Mouse (Mus musculus) heart, adult 11 months (tissue): ENCODE measurements around the gene Exo5.

ENCODE experiments used
- DNase-seq: peaks from one replicate; pipeline ENCODE4 v3.0.0; 2022

The Exo5 gene

GRCm38 (mm10) chr4:120904533-120904932 is 20.3 kb downstream of the Exo5 start:
- peak; percentile 23 for DNase-seq

GRCm38 (mm10) chr4:120895810-120896584 is 28.8 kb downstream of the Exo5 start:
- DNase-seq, result peak; percentile 23

- DNase-seq, result peak; percentile 55
Measured at GRCm38 (mm10) chr4:120895226-120895625, 29.6 kb downstream of the Exo5 start.

GRCm38 (mm10) chr4:120894584-120894983 is 30.2 kb downstream of the Exo5 start:
- DNase-seq, result peak; percentile 73

- DNase-seq, result peak; percentile 70
Measured at GRCm38 (mm10) chr4:120893656-120894401, 31.0 kb downstream of the Exo5 start.

GRCm38 (mm10) chr4:120892516-120892915 is 32.3 kb downstream of the Exo5 start:
- DNase-seq, result peak; percentile 83

- DNase-seq, result peak; percentile 45
Measured at GRCm38 (mm10) chr4:120891960-120892359, 32.9 kb downstream of the Exo5 start.

GRCm38 (mm10) chr4:120890754-120891440 is 33.9 kb downstream of the Exo5 start:
- peak; percentile 70 for DNase-seq

- DNase-seq, result peak; percentile 83
Measured at GRCm38 (mm10) chr4:120888884-120889283, 35.9 kb downstream of the Exo5 start.

- peak; percentile 85 for DNase-seq
Measured at GRCm38 (mm10) chr4:120887381-120888112, 37.3 kb downstream of the Exo5 start.

GRCm38 (mm10) chr4:120886811-120887210 is 38.0 kb downstream of the Exo5 start:
- DNase-seq, result peak; percentile 78

- peak; percentile 46 for DNase-seq
Measured at GRCm38 (mm10) chr4:120886131-120886530, 38.7 kb downstream of the Exo5 start.

- peak; percentile 78 for DNase-seq
Measured at GRCm38 (mm10) chr4:120885208-120886120, 39.4 kb downstream of the Exo5 start.

- DNase-seq, result no peak
Measured at GRCm38 (mm10) chr4:120882002-120882625, 42.7 kb downstream of the Exo5 start.

GRCm38 (mm10) chr4:120880731-120881432 is 43.9 kb downstream of the Exo5 start:
- DNase-seq, result no peak

GRCm38 (mm10) chr4:120879386-120879785 is 45.4 kb downstream of the Exo5 start:
- DNase-seq, result no peak

GRCm38 (mm10) chr4:120878728-120879127 is 46.1 kb downstream of the Exo5 start:
- no peak for DNase-seq

GRCm38 (mm10) chr4:120875961-120876360 is 48.9 kb downstream of the Exo5 start:
- no peak for DNase-seq
